Mouse (Mus musculus) gastrocnemius, postnatal 36 days (tissue): ENCODE results near the gene 1810055G02Rik. TPM values are rescaled to one million over a fixed set of nuclear protein-coding genes. Genes with fewer than 3 reads are reported as not detected.
A peak's percentile ranks its signal among the peaks of the same experiment; 100 is the strongest.

Source experiments
- DNase-seq, 2 experiments: peaks; one replicate each; pipeline ENCODE4 v3.0.0; 2022
- intact Hi-C: fragments of 180-260 bp; cut with DNase I; formaldehyde crosslinking; loops from one replicate; pipeline ENCODE4 v1.15.1; 2025
- long read RNA-seq, 2 experiments: library from polyadenylated mRNA; stranded (forward); transcript quantifications; one replicate each; pipeline ENCODE4 v2.0.0; 2021
- total RNA-seq, 2 experiments: library from RNA; stranded (reverse); gene quantifications; 2 replicates each; pipeline ENCODE4 v1.2.3; 2021

The 1810055G02Rik gene
- 10 to 100 TPM; 10.6 to 11.1 TPM for total RNA-seq
- long read RNA-seq, experiment 1, transcript 1810055G02Rik-201 (4 exons, 1,882 nt): major isoform, 6 of 10 reads
- long read RNA-seq, experiment 1, partial matches to known transcripts: 0 of 10 reads
- long read RNA-seq, experiment 1, other reads (novel, unspliced or antisense): 2 of 10 reads
- long read RNA-seq, experiment 2, transcript 1810055G02Rik-201 (4 exons, 1,882 nt): major isoform, 5 of 7 reads
- long read RNA-seq, experiment 2, partial matches to known transcripts: 0 of 7 reads
- long read RNA-seq, experiment 2, other reads (novel, unspliced or antisense): 0 of 7 reads

DNA sequence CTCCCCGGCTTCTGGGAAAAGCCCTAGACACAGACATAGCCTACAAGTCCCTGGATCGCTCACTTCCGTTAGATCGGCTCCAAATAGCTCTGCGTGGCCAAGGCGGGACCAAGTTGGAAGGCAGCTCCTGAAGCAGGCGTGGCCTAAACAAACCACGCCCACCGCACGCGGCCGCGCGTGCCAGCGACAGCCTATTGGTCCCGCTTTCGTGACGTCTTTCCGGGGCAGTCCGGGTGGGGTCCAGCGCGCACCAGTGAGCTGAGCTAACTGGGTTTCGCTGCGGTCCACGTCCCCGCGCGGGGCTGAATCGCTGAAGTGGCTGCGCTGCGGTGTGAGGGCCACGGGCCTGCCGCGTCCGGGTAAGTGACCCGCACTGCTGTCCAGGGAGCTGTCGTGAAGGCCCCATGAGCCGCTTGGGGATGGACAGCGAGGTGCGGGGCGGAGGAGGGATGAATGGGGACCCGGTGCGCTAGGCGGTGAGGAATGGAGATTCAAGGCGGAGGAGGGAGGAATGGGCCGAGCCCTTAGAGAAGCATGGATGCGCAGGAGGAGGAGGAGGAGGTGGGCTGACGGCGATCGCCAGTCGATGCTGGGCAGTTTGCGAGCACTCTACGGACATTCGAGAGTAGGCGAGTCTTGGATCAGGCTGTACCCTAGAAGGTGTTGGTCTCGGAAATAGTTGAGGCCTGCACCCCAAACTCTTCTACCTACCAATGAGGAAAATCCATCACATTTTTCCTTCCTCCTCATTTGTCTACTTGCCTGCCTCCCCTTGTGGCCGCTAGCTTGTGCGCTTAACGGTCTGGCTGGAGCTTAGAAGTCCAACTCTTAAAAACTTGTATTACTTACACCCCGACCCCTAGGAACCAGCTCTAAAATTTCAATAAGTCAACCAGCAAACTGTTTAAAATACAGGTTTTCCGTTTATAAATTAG, at the start of gene 1810055G02Rik:
1810055G02Rik (plus strand) TSS at position 216 of the 935 bp plus-strand sequence.
- peak; percentile 98 to 99 for DNase-seq
- intact Hi-C loops: no loop called here

- DNase-seq: no peak
- intact Hi-C loops: no loop called here
Measured at GRCm38 (mm10) chr19:3665510-3665909, 42.6 kb upstream of the 1810055G02Rik start.

- intact Hi-C loops: no loop called here
- no peak for DNase-seq
Measured at GRCm38 (mm10) chr19:3666632-3667031, 41.5 kb upstream of the 1810055G02Rik start.

- intact Hi-C loops: no loop called here
- DNase-seq: no peak
Measured at GRCm38 (mm10) chr19:3667155-3667895, 40.8 kb upstream of the 1810055G02Rik start.

DNA sequence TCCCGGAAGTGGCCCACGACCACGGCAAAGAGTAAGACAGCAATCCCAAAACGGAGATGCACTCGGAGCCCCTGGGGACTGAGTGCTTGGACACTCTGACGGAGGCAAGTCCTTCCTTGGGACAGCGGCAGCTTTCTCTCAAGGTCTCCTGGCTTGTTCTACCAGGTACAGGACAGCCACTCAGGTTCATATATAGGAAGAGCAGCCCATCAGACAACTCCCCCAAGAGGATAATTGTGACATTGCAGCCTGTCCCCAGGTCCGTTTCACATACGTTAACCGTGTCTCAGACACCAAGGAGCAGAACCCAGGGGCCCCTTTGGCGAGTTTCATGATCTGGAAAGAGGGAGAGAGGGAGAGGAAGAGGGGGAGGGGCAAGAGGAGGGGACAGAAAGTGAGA, 40.1 kb upstream of the 1810055G02Rik start:
- no peak for DNase-seq
- intact Hi-C loops: no loop called here

DNA sequence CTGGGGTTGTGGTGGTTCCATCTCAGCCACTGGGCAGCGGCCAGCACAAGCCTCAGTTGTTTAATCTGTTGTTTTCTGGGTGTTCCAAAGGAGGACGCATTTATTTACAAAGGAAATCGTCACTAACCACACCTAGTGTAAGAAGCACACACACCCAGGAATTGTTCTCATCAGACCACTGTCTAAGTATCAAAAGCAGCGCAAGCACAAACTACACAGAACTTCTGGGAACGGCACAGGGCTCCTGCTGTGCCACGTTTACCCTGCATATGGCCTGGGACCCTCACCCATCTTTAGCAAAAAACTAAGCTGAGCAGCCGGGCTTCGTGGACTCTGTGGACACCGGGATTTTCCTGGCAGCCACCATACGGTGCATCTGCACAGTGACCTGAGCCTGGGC, 39.5 kb upstream of the 1810055G02Rik start:
- intact Hi-C loops: no loop called here
- DNase-seq: no peak

DNA sequence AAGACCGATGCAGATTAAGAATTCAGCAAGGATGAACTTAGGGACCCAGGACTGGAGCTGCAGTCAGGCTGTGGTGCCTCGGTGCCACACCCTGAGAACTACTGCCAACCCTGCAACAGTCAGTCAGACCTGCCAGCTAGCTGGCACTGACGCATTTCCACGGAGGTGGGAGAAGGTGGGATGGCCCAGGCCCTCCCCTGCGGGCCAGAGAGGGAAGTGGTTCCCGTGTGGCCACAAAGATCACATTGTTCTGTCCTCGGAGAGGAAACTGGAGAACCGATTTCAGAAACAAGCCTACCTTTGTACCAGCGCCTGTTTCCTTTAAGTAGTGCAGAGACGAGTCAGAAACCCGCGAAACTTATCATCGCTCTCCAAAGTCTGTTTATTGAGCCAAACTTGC, 39.0 kb upstream of the 1810055G02Rik start:
- intact Hi-C loops: no loop called here
- DNase-seq: peak in 1 of 2 experiments; percentile 41

DNA sequence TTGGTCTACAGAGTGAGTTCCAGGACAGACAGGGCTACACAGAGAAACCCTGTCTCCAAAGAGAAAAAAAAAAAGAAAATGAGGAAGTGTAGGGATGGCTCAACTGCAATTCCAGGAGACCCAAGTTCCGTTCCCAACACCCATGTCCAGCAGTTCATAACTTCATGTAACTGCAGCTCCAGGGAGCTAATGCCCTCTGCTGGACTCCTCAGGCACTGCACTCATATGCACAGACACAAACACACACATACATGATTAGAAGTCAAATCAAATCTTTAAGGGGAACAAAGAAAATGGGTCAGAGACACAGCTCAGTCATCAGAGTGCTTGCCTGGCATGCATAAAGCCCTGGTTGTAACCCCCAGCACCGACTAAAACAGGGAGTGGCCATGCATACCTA, 34.9 kb upstream of the 1810055G02Rik start:
- intact Hi-C loops: no loop called here
- DNase-seq: no peak

- DNase-seq: peak; percentile 56 to 62
- intact Hi-C loops: no loop called here
Measured at GRCm38 (mm10) chr19:3674122-3674855, 33.8 kb upstream of the 1810055G02Rik start.

- intact Hi-C loops: no loop called here
- no peak for DNase-seq
Measured at GRCm38 (mm10) chr19:3680732-3681131, 27.4 kb upstream of the 1810055G02Rik start.

- intact Hi-C loops: no loop called here
- DNase-seq: peak; percentile 89 to 93
Measured at GRCm38 (mm10) chr19:3681310-3681934, 26.7 kb upstream of the 1810055G02Rik start.

DNA sequence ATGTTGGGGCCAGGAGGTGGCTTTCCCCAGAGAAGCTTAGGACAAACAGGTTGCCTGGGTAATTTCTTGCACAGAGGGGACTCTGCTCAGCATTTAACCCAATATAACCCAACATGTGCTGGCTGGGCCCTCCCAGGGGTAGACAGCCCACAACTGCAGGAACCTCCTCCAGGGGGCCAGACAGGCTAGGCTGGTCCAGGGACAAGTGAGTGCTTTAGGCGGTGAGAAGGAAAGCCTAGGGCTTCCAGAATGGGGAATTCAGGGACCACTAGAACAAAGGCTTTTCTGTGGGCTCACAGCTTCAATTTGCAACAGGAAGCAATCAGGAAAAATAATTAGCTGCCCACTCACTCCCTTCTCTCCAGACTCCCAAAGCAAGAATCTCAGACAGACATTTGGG, 23.7 kb upstream of the 1810055G02Rik start:
- no peak for DNase-seq
- intact Hi-C loops: no loop called here

DNA sequence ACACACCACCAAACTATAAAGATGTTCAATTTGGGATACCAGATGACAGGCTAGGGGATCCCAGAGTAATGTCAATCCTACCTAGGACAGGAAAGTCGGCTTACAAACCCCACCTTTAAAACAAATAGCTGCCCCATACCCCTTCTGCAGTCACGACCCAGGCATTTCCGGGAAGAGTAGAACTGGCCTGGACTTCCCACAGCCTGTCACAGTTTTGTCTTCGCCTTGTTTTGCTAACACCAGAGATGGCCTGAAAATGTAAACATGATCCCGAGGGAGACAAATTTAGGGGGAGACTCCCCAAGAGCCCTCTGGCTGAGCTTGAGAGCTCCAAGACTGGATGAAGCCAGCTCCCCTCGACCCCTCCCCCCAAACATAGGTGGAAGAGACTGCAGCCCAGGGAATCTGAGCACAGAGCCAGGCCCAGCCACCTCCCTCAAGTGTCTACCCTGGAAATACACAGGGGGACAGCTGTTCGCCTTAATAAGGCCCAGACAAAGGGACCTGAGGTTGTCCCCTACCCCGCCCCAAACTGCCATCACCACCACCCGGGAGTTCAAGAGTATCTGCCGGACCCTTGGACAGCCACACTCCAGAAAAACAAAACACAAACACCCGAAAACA, 23.0 kb upstream of the 1810055G02Rik start:
- no peak for DNase-seq
- intact Hi-C loops: no loop called here

DNA sequence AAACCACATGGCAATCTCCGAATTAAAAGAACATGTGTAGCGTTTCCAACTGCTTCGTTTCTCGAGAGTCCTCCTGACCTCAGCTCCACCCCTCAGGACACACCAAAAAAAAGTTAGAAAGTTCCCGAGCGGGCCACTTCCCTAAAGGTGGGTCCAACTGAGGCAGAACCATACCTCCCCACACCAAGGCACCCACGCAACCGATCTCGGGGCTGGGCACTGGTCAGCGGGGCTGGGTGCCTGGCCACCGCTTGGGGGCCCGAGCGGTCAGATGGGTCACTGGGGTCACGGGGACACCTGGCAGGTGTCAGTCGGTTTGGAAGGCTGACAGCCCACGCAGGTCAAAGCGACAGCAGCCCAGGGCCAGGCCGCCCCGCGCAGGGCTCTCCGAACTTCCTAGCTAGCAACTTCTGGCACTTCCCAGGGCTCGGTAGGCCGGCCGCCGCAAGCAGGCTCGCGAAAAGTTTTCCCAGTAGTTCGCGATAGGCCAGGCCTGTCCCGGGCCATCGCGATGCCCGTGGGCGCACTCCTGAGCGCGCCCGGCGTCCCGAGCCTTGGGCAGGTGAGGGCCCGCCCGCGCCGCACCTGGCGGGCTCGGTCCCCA, 22.4 kb upstream of the 1810055G02Rik start:
- intact Hi-C loops: no loop called here
- peak in 1 of 2 experiments; percentile 44 for DNase-seq

GRCm38 (mm10) chr19:3686215-3686894, 21.7 kb upstream of the 1810055G02Rik start, which contains the start of gene Lrp5:
Gene Lrp5, minus strand, starts transcription at chr19:3686564.
- DNase-seq: peak; percentile 53 to 59
- intact Hi-C loops: no loop called here

DNA sequence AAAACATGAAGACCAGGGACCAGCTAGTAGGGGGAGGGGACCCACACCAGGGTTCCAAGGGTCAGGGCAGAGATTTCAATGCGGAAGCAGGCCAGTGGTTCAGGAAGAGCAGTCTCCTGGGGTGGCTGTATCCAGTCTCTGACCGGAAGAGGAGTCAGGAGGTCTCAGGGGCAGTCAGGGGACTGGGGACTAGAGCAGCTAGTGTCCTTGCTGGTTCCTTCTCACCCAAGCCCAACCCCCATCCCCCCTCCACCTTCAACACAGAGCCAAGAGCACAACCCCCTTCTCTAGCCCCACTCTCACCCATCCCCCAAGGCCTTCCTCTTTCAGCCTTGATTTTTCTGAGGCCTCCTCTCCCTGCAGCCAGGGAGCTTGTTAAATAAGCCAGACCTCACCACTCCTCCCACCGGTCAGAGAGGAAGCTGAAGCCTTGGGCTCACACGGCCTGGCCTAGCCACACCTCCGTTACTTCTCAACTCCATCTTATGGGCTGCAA, 20.4 kb upstream of the 1810055G02Rik start:
- intact Hi-C loops: no loop called here
- DNase-seq: no peak

DNA sequence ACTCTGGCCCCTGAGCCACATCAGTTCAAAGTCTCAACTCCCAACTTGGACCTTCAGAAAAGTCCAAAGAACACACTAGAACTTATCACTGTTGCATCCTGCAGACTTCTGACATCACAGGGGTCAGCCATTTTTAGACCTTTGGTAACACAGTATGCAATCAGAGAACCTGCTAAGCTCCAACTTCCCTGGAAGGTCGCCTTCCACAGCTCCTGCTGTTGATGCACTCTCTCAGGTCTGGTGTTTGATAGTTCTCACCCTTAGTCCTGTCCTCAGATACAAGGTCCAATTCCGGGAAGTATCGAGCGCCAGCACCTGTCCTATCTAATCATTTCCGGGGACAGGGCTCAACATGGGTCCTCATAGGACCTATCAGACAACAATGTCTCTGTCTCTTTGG, 16.8 kb upstream of the 1810055G02Rik start:
- no peak for DNase-seq
- intact Hi-C loops: no loop called here
